Mouse (Mus musculus): ENCODE measurements around the gene Csnk1g1. TPM values are rescaled to one million over a fixed set of nuclear protein-coding genes. Genes with fewer than 3 reads are reported as not detected.

Csnk1g1 gene
- polyA plus RNA-seq, 1 experiment = 12.4 TPM

DNA sequence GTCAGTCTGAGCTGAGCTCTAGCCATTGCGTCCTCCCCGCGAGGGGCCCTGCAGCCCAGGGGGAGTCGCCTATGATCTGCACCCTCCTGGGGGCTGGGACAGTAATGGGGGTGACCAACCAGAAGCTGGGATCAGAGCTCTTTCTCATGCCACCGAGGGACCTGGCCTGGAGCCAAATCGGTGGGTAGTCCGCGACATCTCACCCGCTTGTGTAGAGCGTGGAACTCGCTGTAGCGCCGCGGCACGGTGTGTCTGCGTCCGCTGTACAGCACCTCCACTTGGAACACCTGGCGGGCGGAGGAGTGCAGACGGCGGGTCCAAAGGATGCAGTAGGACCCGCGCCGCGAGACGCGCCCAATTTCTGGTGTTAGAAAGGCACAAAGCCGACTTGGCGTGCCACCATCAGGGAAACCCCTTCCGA lies 160.3 kb downstream of the Csnk1g1 start:
- peaks cover 10% of the 10 kb centered on the region for H3K4me1 ChIP-seq (replicated peaks; ENCODE audit: control insufficient read depth, insufficient read depth, low read length)
- H3K27me3 ChIP-seq (ENCODE audit: control insufficient read depth, insufficient read depth, low read length) = peaks cover 18% of the 10 kb centered on the region
- no peak overlapping the region for H3K27ac ChIP-seq (ENCODE audit: control insufficient read depth, insufficient read depth, low read length)
- peak overlapping the region; percentile 31 for H3K4me3 ChIP-seq (ENCODE audit: control insufficient read depth, insufficient read depth, low read length)
- WGBS = 3% methylated on average over 30 of the region's 30 CpGs
- peaks cover 11% of the 10 kb centered on the region for H3K36me3 ChIP-seq (ENCODE audit: control insufficient read depth, insufficient read depth, low read length)
- peak; percentile 7 for DNase-seq
- TF ChIP-seq CTCF (IDR thresholded peaks at IDR 0.05; ENCODE audit: borderline replicate concordance, control insufficient read depth, extremely low read depth, insufficient read depth, low read length, poor library complexity) = no peak
- TF ChIP-seq POLR2A (IDR thresholded peaks at IDR 0.05; ENCODE audit: control insufficient read depth, extremely low read depth, insufficient read depth, low read length, poor library complexity) = no peak

DNA sequence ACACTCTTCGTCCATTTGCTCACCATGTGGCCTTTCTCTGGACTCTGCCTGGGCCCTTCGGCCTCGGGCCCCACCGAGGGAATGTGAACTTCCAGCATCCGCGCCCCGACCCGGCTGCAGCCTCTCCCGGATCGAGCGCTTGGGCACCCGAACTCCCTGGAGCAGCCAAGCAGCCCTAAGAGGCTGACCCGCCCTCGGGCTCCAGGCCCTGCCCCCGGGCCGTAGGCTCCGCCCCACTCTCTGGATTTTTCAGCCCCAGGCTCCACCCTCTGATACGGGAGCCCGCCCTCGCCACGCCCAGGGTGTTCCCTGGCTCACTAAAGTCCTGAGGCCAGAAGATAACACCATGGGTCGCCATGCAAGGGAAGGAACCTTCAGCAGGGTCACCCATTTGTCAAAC lies 160.9 kb downstream of the Csnk1g1 start, which contains the start of gene Snx22:
Snx22 (minus strand) TSS at position 137 of the 400 bp plus-strand sequence.
- peaks cover 8% of the 10 kb centered on the region for H3K36me3 ChIP-seq (ENCODE audit: control insufficient read depth, insufficient read depth, low read length)

DNA sequence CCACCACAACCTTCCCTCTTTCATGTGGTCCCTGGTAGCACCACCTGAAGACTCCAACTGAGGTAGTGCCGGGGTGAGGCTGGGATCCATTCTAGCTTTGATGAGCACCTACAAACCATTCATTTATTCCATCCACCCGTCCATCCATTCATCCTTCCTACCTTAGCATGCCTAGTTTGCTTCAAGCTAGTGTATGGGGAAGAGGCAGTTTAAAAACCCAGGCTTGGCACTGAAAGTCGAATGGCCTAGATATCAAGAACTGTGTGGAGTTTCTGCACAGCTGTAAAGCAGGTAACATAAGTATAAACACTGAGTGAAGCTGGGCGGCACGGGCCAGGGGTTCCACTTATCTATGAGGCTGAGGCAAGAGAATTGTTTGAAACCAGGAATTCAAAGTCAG lies 161.4 kb downstream of the Csnk1g1 start:
- 77% methylated on average over 5 of the region's 5 CpGs for WGBS

More for the DNA sequence above, 160.9 kb downstream of the Csnk1g1 start, which contains the start of gene Snx22:
- TF ChIP-seq POLR2A (IDR thresholded peaks at IDR 0.05; ENCODE audit: control insufficient read depth, extremely low read depth, insufficient read depth, low read length, poor library complexity) = no peak
- TF ChIP-seq CTCF (IDR thresholded peaks at IDR 0.05; ENCODE audit: borderline replicate concordance, control insufficient read depth, extremely low read depth, insufficient read depth, low read length, poor library complexity) = no peak
- DNase-seq = peak; percentile 60
- WGBS = 1% methylated on average over 22 of the region's 22 CpGs
- Histone ChIP-seq H3K27me3 (ENCODE audit: control insufficient read depth, insufficient read depth, low read length) (peaks cover 18% of the 10 kb centered on the region), H3K4me1 (replicated peaks; ENCODE audit: control insufficient read depth, insufficient read depth, low read length) (peaks cover 10% of the 10 kb centered on the region), H3K4me3 (ENCODE audit: control insufficient read depth, insufficient read depth, low read length) (peak within 1 kb of the TSS; percentile 31), H3K27ac (ENCODE audit: control insufficient read depth, insufficient read depth, low read length) (no peak within 1 kb of the TSS)

DNA sequence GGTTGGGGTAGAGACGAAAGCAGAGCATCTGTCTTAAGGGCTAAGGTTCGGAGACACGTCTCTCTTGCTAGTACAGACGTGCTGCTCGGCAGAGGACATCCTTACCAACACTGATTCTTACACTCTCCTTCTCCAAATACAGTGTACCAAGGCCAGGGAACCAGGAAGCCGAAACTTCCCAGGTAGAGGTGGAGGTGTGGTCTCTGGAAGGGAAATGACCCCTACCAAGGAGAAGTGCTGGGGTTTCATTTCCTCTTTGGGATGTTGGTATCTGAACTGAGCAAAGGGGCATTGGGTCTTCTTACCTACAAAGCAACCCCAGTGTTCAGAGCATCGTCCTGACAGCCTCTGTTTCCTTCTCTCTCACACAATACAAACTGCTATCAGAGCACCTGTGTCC lies 164.0 kb downstream of the Csnk1g1 start:
- 76% methylated on average over 7 of the region's 7 CpGs for WGBS
- TF ChIP-seq POLR2A (IDR thresholded peaks at IDR 0.05; ENCODE audit: control insufficient read depth, extremely low read depth, insufficient read depth, low read length, poor library complexity) = no peak
- TF ChIP-seq CTCF (IDR thresholded peaks at IDR 0.05; ENCODE audit: borderline replicate concordance, control insufficient read depth, extremely low read depth, insufficient read depth, low read length, poor library complexity) = no peak
- H3K4me3 ChIP-seq (ENCODE audit: control insufficient read depth, insufficient read depth, low read length) = no peak overlapping the region
- no peaks in the 10 kb centered on the region for H3K36me3 ChIP-seq (ENCODE audit: control insufficient read depth, insufficient read depth, low read length)
- H3K27me3 ChIP-seq (ENCODE audit: control insufficient read depth, insufficient read depth, low read length) = peaks cover 18% of the 10 kb centered on the region
- peaks cover 10% of the 10 kb centered on the region for H3K4me1 ChIP-seq (replicated peaks; ENCODE audit: control insufficient read depth, insufficient read depth, low read length)
- no peak overlapping the region for H3K27ac ChIP-seq (ENCODE audit: control insufficient read depth, insufficient read depth, low read length)
- no peak for DNase-seq

More for the DNA sequence above, 161.4 kb downstream of the Csnk1g1 start:
- Histone ChIP-seq H3K4me1 (replicated peaks; ENCODE audit: control insufficient read depth, insufficient read depth, low read length) (peaks cover 10% of the 10 kb centered on the region), H3K4me3 (ENCODE audit: control insufficient read depth, insufficient read depth, low read length) (no peak overlapping the region), H3K27ac (ENCODE audit: control insufficient read depth, insufficient read depth, low read length) (no peak overlapping the region), H3K27me3 (ENCODE audit: control insufficient read depth, insufficient read depth, low read length) (peaks cover 18% of the 10 kb centered on the region), H3K36me3 (ENCODE audit: control insufficient read depth, insufficient read depth, low read length) (peaks cover 6% of the 10 kb centered on the region)
- TF ChIP-seq CTCF (IDR thresholded peaks at IDR 0.05; ENCODE audit: borderline replicate concordance, control insufficient read depth, extremely low read depth, insufficient read depth, low read length, poor library complexity) (no peak), POLR2A (IDR thresholded peaks at IDR 0.05; ENCODE audit: control insufficient read depth, extremely low read depth, insufficient read depth, low read length, poor library complexity) (no peak)
- DNase-seq = no peak

DNA sequence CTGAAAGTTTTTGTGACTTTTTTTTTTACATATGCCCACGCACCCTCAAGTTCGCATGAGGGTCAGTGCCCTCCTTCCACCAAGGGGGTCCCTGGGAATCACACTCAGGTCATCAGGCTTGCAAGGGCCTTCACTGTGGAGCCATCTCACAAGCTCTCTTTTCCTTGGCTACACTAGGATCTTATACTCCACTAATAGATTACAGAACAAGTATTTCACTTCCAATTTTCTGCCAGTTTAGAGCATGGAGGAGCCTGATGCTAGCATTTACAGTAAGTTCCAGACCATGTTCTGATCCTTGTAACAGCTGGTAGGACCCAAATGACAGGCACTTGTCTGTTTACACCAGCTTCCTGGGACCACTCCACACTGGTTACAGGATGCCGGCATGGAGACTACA lies 169.3 kb downstream of the Csnk1g1 start:
- Histone ChIP-seq H3K27me3 (ENCODE audit: control insufficient read depth, insufficient read depth, low read length) (no peaks in the 10 kb centered on the region; the same call in 1 of the 2 replicates), H3K27ac (ENCODE audit: control insufficient read depth, insufficient read depth, low read length) (no peak overlapping the region), H3K36me3 (ENCODE audit: control insufficient read depth, insufficient read depth, low read length) (no peaks in the 10 kb centered on the region), H3K4me1 (replicated peaks; ENCODE audit: control insufficient read depth, insufficient read depth, low read length) (no peaks in the 10 kb centered on the region), H3K4me3 (ENCODE audit: control insufficient read depth, insufficient read depth, low read length) (no peak overlapping the region)
- DNase-seq = no peak
- 82% methylated on average over 3 of the region's 3 CpGs for WGBS
- TF ChIP-seq CTCF (IDR thresholded peaks at IDR 0.05; ENCODE audit: borderline replicate concordance, control insufficient read depth, extremely low read depth, insufficient read depth, low read length, poor library complexity) = no peak
- TF ChIP-seq POLR2A (IDR thresholded peaks at IDR 0.05; ENCODE audit: control insufficient read depth, extremely low read depth, insufficient read depth, low read length, poor library complexity) = no peak

DNA sequence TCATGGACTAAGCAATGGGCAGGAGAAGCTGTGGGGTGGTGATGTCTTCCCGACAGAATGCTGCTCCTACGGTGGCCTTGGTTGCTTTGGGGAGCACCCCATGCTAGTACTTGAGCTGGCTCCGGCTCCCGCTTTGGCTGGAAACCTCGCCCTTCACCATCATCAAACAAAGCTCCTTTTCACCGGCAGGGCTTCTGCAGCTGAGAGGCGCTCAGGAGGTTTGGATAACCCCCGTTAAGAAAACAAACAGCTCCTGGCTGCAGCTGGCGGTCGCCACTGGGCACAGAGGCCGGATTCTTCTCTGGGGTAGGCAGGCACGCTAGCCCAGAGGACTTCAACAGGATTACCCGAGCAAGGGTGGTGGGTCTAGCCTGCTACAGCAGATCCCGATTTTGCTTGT lies 169.8 kb downstream of the Csnk1g1 start:
- H3K4me1 ChIP-seq (replicated peaks; ENCODE audit: control insufficient read depth, insufficient read depth, low read length) = no peaks in the 10 kb centered on the region
- no peak overlapping the region for H3K27ac ChIP-seq (ENCODE audit: control insufficient read depth, insufficient read depth, low read length)
- TF ChIP-seq CTCF (IDR thresholded peaks at IDR 0.05; ENCODE audit: borderline replicate concordance, control insufficient read depth, extremely low read depth, insufficient read depth, low read length, poor library complexity) = no peak
- no peak for TF ChIP-seq POLR2A (IDR thresholded peaks at IDR 0.05; ENCODE audit: control insufficient read depth, extremely low read depth, insufficient read depth, low read length, poor library complexity)
- 61% methylated on average over 14 of the region's 14 CpGs for WGBS
- H3K27me3 ChIP-seq (ENCODE audit: control insufficient read depth, insufficient read depth, low read length) = no peaks in the 10 kb centered on the region; the same call in 1 of the 2 replicates
- DNase-seq = no peak
- H3K4me3 ChIP-seq (ENCODE audit: control insufficient read depth, insufficient read depth, low read length) = no peak overlapping the region
- H3K36me3 ChIP-seq (ENCODE audit: control insufficient read depth, insufficient read depth, low read length) = no peaks in the 10 kb centered on the region
